Mouse (Mus musculus) myocyte (in vitro differentiated cells): ENCODE measurements around the gene A030005K14Rik. TPM values are rescaled to one million over a fixed set of nuclear protein-coding genes. Genes with fewer than 3 reads are reported as not detected.

Experiments
- H3K27me3 ChIP-seq: one replicate; pipeline ENCODE4 v1.6.1; 2011; ENCODE audit not compliant: control insufficient read depth, insufficient read depth, insufficient read length
- H3K36me3 ChIP-seq: one replicate; pipeline ENCODE4 v1.6.1; 2011; ENCODE audit not compliant: control insufficient read depth, insufficient read depth
- H3K4me2 ChIP-seq: one replicate; pipeline ENCODE4 v1.6.1; 2011; ENCODE audit warnings: low read depth, control low read depth
- H3K4me3 ChIP-seq: one replicate; pipeline ENCODE4 v1.5.1; 2011; ENCODE audit warnings: mild to moderate bottlenecking, control low read depth, moderate library complexity
- H3K79me2 ChIP-seq: one replicate; pipeline ENCODE4 v1.6.1; 2011; ENCODE audit not compliant: control insufficient read depth, insufficient read depth
- H3ac ChIP-seq: one replicate; pipeline ENCODE4 v1.6.1; 2011; ENCODE audit not compliant: control insufficient read depth, insufficient read length
- CEBPB ChIP-seq: IDR thresholded peaks from 2 replicates; pipeline ENCODE4 v1.6.1; 2011; ENCODE audit warnings: mild to moderate bottlenecking, moderate library complexity; ENCODE audit not compliant: poor library complexity, insufficient read depth, severe bottlenecking
- E2F4 ChIP-seq: IDR thresholded peaks from one replicate; pipeline ENCODE4 v1.6.1; 2011; ENCODE audit warnings: mild to moderate bottlenecking, control low read depth, moderate library complexity; ENCODE audit not compliant: insufficient read depth
- MAX ChIP-seq: IDR thresholded peaks from one replicate; pipeline ENCODE4 v1.6.1; 2011; ENCODE audit warnings: low read depth, mild to moderate bottlenecking, control low read depth
- MYOD1 ChIP-seq, 3 experiments: IDR thresholded peaks; one replicate each; pipeline ENCODE4 v1.6.1; 2011; ENCODE audit warnings: control low read depth in 2 of 3, low read depth in 2 of 3, mild to moderate bottlenecking in 2 of 3, moderate library complexity in 1 of 3; ENCODE audit not compliant: insufficient read length in 2 of 3, control insufficient read depth in 1 of 3
- MYOG ChIP-seq, 3 experiments: IDR thresholded peaks; one replicate each; pipeline ENCODE4 v1.6.1; 2011; ENCODE audit warnings: control low read depth in 2 of 3, low read depth in 2 of 3, mild to moderate bottlenecking in 2 of 3; ENCODE audit not compliant: insufficient read length in 2 of 3, control insufficient read depth in 1 of 3, insufficient read depth in 1 of 3
- POLR2A ChIP-seq: IDR thresholded peaks from one replicate; pipeline ENCODE4 v1.6.1; 2011; ENCODE audit warnings: low read depth, mild to moderate bottlenecking, control low read depth, moderate library complexity; ENCODE audit not compliant: insufficient read length
- POLR2AphosphoS2 ChIP-seq: IDR thresholded peaks from one replicate; pipeline ENCODE4 v1.6.1; 2011; ENCODE audit warnings: low read depth, control low read depth; ENCODE audit not compliant: insufficient read length
- REST ChIP-seq: IDR thresholded peaks from one replicate; pipeline ENCODE4 v1.6.1; 2011; ENCODE audit warnings: mild to moderate bottlenecking, control low read depth, moderate library complexity; ENCODE audit not compliant: insufficient read depth, insufficient read length
- SRF ChIP-seq: IDR thresholded peaks from one replicate; pipeline ENCODE4 v1.6.1; 2011; ENCODE audit warnings: low read depth; ENCODE audit not compliant: control insufficient read depth, insufficient read length
- TCF12 ChIP-seq: IDR thresholded peaks from one replicate; pipeline ENCODE4 v1.6.1; 2011; ENCODE audit warnings: mild to moderate bottlenecking, control low read depth; ENCODE audit not compliant: poor library complexity, insufficient read depth, severe bottlenecking
- TCF3 ChIP-seq: IDR thresholded peaks from one replicate; pipeline ENCODE4 v1.6.1; 2011; ENCODE audit warnings: low read depth, control low read depth; ENCODE audit not compliant: insufficient read length
- USF1 ChIP-seq: IDR thresholded peaks from one replicate; pipeline ENCODE4 v1.6.1; 2011; ENCODE audit warnings: low read depth, mild to moderate bottlenecking, control low read depth, moderate library complexity
- polyA plus RNA-seq: library from polyadenylated mRNA; unstranded; fragments of >200 nt; fragmentation: generic; extraction: Trizol; gene quantifications from one replicate; pipeline ENCODE4 v1.2.1, GENCODE M21; 2012; ENCODE audit warnings: missing spikeins

The A030005K14Rik gene
- polyA plus RNA-seq, 1 experiment, result not detected

DNA sequence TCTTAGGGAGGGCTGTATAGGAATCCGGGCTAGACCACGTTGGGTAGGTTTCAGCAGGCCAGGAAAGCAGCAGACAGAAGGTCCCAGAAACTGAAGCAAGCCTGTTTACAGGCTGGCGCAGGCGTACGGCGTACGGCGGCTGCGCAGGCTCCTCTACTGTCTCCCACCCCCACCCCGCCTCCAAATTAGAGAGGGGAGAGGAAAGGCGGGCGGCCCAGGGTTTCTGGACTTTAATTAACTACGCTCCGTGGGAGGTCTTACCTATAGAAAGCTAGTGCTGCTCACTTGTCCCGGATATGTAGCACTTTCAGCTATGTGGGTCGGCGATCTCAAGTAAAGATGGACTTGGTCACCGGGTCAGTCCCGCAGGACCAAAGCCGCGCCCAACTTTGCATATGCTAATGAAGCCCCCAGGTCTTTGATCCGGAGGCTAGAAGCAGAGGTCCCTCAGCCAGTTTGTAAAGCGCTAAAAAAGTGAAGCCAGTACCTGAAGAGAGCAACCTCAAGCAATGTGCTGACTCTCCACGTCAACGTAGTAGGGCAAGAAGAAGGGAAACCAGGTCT, 21.0 kb downstream of the A030005K14Rik start, which contains the start of gene Slc19a3:
TSS of gene Slc19a3 (minus strand) at position 340 of the 564 bp plus-strand sequence.
- Histone ChIP-seq H3K4me2 (peak within 1 kb of the TSS; percentile 7), H3ac (no peak within 1 kb of the TSS), H3K4me3 (no peak within 1 kb of the TSS), H3K27me3 (peaks cover 10% of the 10 kb centered on the region), H3K79me2 (no peaks in the 10 kb centered on the region), H3K36me3 (no peaks in the 10 kb centered on the region)
- TF ChIP-seq TCF3, result no peak
- no peak for TF ChIP-seq USF1
- no peak for TF ChIP-seq MYOG (IDR thresholded peaks at IDR 0.05; ENCODE audit: control insufficient read depth in 1 of 3, insufficient read depth in 1 of 3, insufficient read length in 2 of 3, low read depth in 2 of 3)
- no peak for TF ChIP-seq POLR2AphosphoS2
- TF ChIP-seq MAX, result no peak
- no peak for TF ChIP-seq SRF
- TF ChIP-seq TCF12, result no peak

DNA sequence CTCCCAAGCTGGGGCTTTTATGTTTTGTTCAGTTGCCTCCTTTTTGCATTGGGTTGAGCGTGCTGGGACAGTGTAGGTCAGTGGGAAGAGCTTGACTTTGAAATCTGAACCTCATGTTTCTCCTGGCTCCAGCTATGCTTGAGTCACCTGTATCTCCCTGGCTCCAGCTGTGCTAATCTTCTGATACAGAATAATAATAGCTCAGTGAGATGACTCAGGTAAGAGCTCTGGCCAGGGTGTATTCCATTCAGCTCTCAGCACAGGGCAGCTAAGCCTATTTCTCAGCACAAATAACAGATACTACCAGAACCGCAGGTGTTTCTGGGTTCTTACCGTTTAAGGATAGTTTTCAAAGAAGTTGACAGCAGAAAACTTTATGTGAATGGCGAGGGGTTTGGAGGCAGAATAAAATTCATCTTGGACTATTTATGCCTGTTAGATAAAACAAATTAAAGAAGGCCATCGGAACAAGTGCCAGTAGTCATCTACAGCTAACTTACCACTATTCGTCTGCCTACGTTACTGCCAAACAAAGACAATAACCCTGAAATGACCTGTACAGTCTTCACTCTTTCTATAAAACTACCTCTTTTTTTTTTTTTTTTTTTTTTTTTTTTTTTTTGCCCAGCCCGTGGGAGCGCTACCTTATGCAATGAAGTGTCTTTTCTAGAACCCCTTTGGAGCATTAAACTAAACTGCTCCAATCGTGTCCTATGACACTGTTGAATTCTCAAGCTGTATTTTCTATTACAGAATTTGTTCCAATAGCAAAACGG, 22.1 kb downstream of the A030005K14Rik start:
- H3K27me3 ChIP-seq, result peaks cover 6% of the 10 kb centered on the region
- TF ChIP-seq SRF, result no peak

DNA sequence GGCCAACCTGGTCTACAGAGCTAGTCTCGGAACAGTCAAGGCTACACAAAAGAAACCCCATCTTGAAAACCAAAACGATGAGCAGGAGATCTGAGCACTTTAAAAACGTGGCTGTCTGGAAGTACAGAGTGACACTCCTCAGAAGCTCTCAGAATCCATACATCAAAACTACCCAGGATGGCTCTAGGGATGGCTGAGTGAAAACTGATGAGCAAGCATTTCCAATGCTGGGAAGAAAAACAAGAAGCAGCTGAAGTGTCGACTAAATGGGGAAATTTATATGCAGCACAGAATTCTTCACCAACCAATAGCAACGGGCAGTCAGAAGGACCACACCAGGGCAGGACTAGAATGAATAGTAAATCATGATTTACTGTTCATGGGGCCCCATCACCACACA, 24.7 kb downstream of the A030005K14Rik start:
- Histone ChIP-seq H3K27me3 (peaks cover 5% of the 10 kb centered on the region), H3K4me3 (no peak overlapping the region), H3K79me2 (no peaks in the 10 kb centered on the region), H3ac (no peak overlapping the region), H3K4me2 (no peak overlapping the region), H3K36me3 (no peaks in the 10 kb centered on the region)
- TF ChIP-seq CEBPB (no peak), POLR2A (no peak), POLR2AphosphoS2 (no peak), SRF (no peak), MYOG (IDR thresholded peaks at IDR 0.05; ENCODE audit: control insufficient read depth in 1 of 3, insufficient read depth in 1 of 3, insufficient read length in 2 of 3, low read depth in 2 of 3) (no peak), TCF3 (no peak), USF1 (no peak), MAX (no peak), E2F4 (no peak), TCF12 (no peak), REST (no peak), MYOD1 (IDR thresholded peaks at IDR 0.05; ENCODE audit: control insufficient read depth in 1 of 3, insufficient read length in 2 of 3, low read depth in 2 of 3) (no peak)

More for the DNA sequence above, 22.1 kb downstream of the A030005K14Rik start:
- H3ac ChIP-seq, result no peak overlapping the region
- no peaks in the 10 kb centered on the region for H3K36me3 ChIP-seq
- no peak overlapping the region for H3K4me2 ChIP-seq
- H3K79me2 ChIP-seq, result no peaks in the 10 kb centered on the region
- no peak overlapping the region for H3K4me3 ChIP-seq

- Histone ChIP-seq H3K4me2 (peak overlapping the region; percentile 40), H3K36me3 (no peaks in the 10 kb centered on the region), H3ac (no peak overlapping the region), H3K79me2 (no peaks in the 10 kb centered on the region), H3K4me3 (no peak overlapping the region), H3K27me3 (no peaks in the 10 kb centered on the region)
- TF ChIP-seq MAX, result no peak
- no peak for TF ChIP-seq REST
- no peak for TF ChIP-seq MYOD1 (IDR thresholded peaks at IDR 0.05; ENCODE audit: control insufficient read depth in 1 of 3, insufficient read length in 2 of 3, low read depth in 2 of 3)
- TF ChIP-seq POLR2A, result no peak
- no peak for TF ChIP-seq SRF
- no peak for TF ChIP-seq TCF12
- TF ChIP-seq MYOG (IDR thresholded peaks at IDR 0.05; ENCODE audit: control insufficient read depth in 1 of 3, insufficient read depth in 1 of 3, insufficient read length in 2 of 3, low read depth in 2 of 3), result no peak
- TF ChIP-seq POLR2AphosphoS2, result no peak
Observed at GRCm38 (mm10) chr1:83032508-83032907, 26.7 kb downstream of the A030005K14Rik start.

GRCm38 (mm10) chr1:83031950-83032349, 27.2 kb downstream of the A030005K14Rik start:
- H3ac ChIP-seq, result no peak overlapping the region
- H3K79me2 ChIP-seq, result no peaks in the 10 kb centered on the region
- H3K36me3 ChIP-seq, result no peaks in the 10 kb centered on the region
- TF ChIP-seq TCF12, result no peak
- no peak for TF ChIP-seq MAX
- no peak for TF ChIP-seq MYOG (IDR thresholded peaks at IDR 0.05; ENCODE audit: control insufficient read depth in 1 of 3, insufficient read depth in 1 of 3, insufficient read length in 2 of 3, low read depth in 2 of 3)
- TF ChIP-seq TCF3, result no peak
- TF ChIP-seq E2F4, result no peak
- no peak for TF ChIP-seq CEBPB
- TF ChIP-seq MYOD1 (IDR thresholded peaks at IDR 0.05; ENCODE audit: control insufficient read depth in 1 of 3, insufficient read length in 2 of 3, low read depth in 2 of 3), result no peak
- no peak for TF ChIP-seq SRF
- TF ChIP-seq POLR2A, result no peak
- TF ChIP-seq USF1, result no peak
- no peak for TF ChIP-seq REST
- TF ChIP-seq POLR2AphosphoS2, result no peak
- no peak overlapping the region for H3K4me3 ChIP-seq
- peak overlapping the region; percentile 40 for H3K4me2 ChIP-seq
- H3K27me3 ChIP-seq, result no peaks in the 10 kb centered on the region
